Mouse (Mus musculus) frontal cortex, adult (tissue): Measurements from ENCODE around the gene Myh9.

ENCODE experiments used
- ATAC-seq: cut with Nextera tagmentation; 2 replicates; pipeline ENCODE4 v1.9.2; 2017; ENCODE audit warnings: mild to moderate bottlenecking, moderate library complexity, mixed read lengths; ENCODE audit not compliant: low TSS enrichment

Gene Myh9

DNA sequence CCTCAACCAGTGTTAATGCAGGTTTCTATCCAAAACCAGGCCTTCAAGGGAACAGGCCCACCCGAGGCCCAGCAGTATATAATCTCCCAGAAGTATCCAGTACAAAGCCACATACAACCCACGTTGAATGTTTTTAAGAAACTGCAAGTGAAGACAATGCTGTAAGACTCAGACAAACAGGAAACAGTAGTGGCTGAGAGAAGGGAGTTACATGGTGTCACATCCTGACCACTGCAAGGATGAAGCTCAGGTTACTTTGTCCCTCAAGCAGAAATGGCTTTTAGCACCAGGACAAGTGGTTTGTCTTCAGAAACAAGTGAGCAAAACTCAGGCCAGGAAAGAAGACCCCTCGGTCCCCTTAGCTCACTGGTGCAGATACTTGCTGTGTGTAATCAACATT is 52.8 kb downstream of the Myh9 start:
- ATAC-seq, result no peak

GRCm38 (mm10) chr15:77788356-77788755 is 53.6 kb downstream of the Myh9 start:
- ATAC-seq, result no peak

GRCm38 (mm10) chr15:77785807-77786206 is 56.2 kb downstream of the Myh9 start:
- no peak for ATAC-seq

GRCm38 (mm10) chr15:77784039-77784824 is 57.7 kb downstream of the Myh9 start:
- peak; percentile 93 for ATAC-seq

DNA sequence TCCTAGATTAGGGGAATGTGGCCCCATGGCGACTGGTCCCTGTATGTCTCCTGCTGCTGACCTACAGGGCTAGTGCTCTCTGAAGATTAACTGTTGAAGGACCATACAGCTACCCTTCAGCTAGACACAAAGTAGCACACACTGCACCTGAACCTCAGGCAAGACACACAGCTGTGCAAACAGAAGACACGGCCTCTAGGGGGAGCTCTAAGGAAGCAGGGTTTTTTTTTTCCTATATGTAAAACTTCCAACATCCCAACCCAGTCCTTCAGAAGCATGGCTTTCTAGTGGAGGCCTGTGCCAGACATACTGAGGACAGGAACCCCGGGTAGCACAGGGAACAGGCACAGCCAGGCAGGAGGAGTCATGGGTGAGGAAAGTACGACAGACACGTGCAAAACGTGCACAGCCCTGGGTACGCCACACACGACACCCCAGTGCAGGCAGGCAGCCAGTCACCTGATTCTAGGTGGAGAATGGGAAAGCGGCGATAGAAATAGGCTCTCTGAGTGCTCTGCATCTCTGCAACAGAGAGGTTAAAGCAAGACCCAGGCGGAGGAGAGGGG is 59.4 kb downstream of the Myh9 start:
- no peak for ATAC-seq

DNA sequence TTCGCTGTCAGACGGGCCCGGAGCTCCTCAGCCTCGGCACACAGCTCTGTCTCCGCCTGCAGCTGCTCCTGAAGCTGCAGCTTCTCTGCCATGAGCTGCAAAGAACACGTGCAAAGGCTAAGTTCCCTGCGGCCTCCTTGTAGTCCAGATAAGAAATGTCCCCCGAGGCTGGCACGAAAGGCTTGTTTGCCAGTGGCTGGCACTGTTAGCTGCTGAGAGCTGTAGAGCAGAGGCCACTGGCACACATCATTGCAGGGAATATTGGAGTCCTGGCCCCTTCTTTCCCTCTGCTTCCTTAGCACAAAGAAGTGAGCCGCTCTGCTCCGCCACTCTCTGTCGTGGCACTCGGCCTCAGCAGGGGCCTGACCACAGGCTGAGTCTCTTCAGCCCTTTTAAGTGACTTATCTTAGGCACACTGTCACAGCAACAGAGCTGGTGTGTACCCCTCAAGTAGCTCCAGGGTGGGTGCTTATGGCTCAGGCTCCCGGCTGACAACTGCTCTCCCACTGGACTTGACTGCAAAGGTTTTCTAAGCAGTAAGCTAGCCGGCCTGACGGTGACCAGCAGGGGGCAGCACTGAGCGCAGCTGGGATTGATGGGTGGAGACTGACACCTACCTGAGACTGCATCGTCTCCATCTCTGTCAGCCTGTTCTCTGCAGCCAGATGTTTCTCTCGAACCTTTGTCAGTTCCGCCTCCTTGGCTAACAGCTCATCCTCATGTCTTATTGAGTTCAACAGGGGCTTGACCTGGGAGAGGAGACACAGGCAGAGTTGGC is 66.6 kb downstream of the Myh9 start:
- ATAC-seq, result peak; percentile 64

DNA sequence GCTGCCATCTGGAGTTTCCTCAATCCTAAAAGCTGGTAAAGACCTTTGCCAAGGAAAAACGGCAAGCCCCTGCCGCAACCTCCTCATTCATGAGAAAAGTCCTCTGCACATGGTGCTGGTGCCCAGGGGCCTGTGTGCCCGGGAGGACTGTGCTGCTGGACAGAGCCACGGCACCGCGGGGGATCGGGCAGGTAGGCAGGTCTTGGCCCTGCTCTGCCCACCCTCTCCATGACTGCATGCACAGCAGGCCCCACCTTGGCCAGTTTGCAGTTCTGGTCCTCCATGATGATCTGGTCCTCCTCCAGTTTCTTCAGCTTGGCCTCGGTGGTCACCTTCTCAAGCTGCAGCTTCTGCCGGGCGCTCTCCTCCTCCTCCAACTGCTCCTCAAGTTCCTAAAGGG is 67.7 kb downstream of the Myh9 start:
- no peak for ATAC-seq

- ATAC-seq, result no peak
Measured at GRCm38 (mm10) chr15:77773099-77773915, 68.7 kb downstream of the Myh9 start.

GRCm38 (mm10) chr15:77770942-77771341 is 71.0 kb downstream of the Myh9 start:
- no peak for ATAC-seq

GRCm38 (mm10) chr15:77770341-77770740 is 71.6 kb downstream of the Myh9 start:
- ATAC-seq, result peak; percentile 43; the same call in 1 of the 2 replicates

GRCm38 (mm10) chr15:77766981-77767380 is 75.0 kb downstream of the Myh9 start:
- no peak for ATAC-seq

DNA sequence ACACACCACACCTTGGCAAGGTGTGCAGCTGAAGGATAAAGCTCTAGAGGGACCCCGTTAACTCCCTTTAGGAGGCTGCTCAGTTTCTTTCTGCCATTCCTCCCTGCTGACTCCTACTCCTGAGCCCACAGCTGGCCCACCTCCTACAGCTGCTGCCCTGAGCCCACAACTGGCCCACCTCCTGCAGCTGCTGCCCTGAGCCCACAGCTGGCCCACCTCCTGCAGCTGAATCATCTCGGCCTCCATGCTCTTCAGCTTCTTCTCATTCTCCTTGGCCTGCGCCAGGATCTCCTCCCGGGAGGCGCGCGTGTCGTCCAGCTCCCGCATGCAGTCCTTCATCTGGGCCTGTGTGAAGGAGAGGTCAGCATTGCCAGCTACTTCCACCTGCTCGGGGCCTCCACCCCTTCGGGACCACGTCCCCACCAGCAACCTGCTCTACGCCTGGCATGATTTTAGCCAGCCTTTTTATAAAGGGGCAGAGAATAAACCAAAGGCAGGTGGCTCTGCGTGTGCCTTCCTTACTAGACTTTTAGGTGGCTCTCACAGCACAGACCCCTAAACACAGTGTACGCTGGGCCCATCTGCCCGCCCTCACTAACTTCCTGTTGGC is 76.4 kb downstream of the Myh9 start:
- no peak for ATAC-seq

DNA sequence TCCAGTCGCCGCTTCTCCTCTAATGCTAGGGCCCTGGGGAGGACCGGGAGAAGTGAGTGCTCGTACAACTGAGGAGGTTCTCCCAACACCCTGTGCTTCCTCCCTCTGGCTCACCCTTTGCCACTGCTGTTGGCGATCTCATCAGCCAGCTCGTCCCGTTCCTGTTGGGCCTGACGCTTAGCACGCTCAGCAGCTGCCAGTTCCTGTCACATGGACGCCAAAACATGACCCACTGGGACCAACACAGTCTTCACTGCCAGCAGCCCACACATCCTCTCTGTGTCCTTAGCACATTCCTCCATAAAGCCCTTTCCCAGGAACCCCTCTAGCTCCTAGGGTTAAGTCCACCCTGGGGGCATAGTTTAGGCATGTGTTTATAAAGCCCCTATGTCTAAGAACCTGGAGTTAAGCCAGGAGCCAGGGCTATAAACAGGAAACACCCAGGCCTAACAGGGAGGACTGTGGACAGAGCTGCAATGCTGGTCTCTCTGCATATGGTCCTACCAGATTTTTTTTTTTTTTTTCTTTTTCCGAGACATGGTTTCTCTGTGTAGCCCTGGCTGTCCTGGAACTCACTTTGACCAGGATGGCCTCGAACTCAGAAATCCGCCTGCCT is 77.5 kb downstream of the Myh9 start:
- ATAC-seq, result no peak

- no peak for ATAC-seq
Measured at GRCm38 (mm10) chr15:77763702-77764101, 78.3 kb downstream of the Myh9 start.

DNA sequence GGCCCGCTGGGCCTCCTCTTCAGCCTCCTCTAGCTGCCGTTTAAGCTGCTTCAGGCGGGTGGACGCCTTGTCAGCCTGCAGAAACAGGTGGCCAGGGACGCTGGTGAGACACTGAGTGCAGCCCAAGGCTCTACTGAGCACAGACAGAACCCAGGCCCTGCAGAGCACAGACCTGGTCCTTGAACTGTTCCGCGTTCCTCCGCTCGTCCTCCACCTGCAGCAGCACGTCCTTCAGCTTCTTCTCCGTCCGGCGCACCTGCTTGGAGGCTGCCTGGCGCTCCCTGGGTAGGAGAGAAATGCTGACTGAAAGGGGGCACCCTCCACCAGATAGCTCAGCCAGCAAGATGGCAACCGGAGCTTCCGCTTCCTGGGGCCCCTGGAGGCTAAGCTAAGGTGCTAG is 78.9 kb downstream of the Myh9 start:
- no peak for ATAC-seq

- peak; percentile 54 for ATAC-seq
Measured at GRCm38 (mm10) chr15:77761561-77762380, 80.2 kb downstream of the Myh9 start.

GRCm38 (mm10) chr15:77761083-77761482 is 80.9 kb downstream of the Myh9 start:
- no peak for ATAC-seq

DNA sequence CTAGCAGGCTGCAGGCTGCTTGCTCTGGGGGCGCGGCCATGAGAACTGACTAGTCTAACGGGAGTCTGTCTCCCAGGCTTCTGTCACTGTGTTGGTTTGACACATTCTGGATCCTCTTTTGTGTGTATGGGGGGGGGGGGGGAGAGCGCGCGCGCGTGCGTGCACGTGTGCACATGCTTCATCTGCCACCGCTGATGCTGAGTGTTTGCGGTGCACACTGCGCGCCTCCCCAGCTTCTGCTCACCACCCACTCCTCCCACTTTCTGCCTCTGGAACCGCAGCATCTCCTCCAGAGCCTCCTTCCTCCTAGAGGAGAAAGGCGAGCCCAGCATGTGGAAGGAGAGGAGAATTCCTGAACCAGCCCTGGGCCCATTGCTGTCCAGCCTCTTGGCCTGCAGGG is 81.9 kb downstream of the Myh9 start:
- peak; percentile 22; the same call in 1 of the 2 replicates for ATAC-seq

GRCm38 (mm10) chr15:77757586-77758226 is 84.3 kb downstream of the Myh9 start:
- ATAC-seq, result no peak

GRCm38 (mm10) chr15:77756848-77757247 is 85.1 kb downstream of the Myh9 start, which contains the start of gene Apol8:
TSS of gene Apol8 (minus strand) at chr15:77757003.
- ATAC-seq, result peak; percentile 87
